Mouse (Mus musculus): ENCODE results near the gene S100a2. TPM values are rescaled to one million over a fixed set of nuclear protein-coding genes. Genes with fewer than 3 reads are reported as not detected.

The S100a2 gene
- total RNA-seq, 2 experiments from 2014 or later: not detected

Other genes with a start within 250 kb of the S100a2 start
- gene Slc27a3, start 200.3 kb upstream of the S100a2 start, total RNA-seq (2021): 1 to 10 TPM; 1.9 to 2.3 TPM
- 10 to 100 TPM; 15.7 to 17.7 TPM for gene Ints3, start 156.6 kb upstream of the S100a2 start, total RNA-seq (2021)
- 10 to 100 TPM; 14.9 to 15.6 TPM for gene Npr1, start 124.4 kb upstream of the S100a2 start, total RNA-seq (2021)
- gene Ilf2, start 114.1 kb upstream of the S100a2 start, total RNA-seq (2021): 10 to 100 TPM; 32.6 to 35.9 TPM
- gene Snapin, start 99.2 kb upstream of the S100a2 start, total RNA-seq (2021): 10 to 100 TPM; 57.3 to 59.6 TPM
- 100 to 1,000 TPM in 1 of 2 experiments, 10 to 100 TPM in 1; 83.3 to 100 TPM for gene Chtop, start 80.7 kb upstream of the S100a2 start, total RNA-seq (2021)
- gene S100a1, start 75.9 kb upstream of the S100a2 start, total RNA-seq (2021): 10 to 100 TPM; 53.1 to 61.0 TPM
- 10 to 100 TPM; 12.9 to 15.4 TPM for gene S100a13, start 75.8 kb upstream of the S100a2 start, total RNA-seq (2021)
- not detected for gene S100a14, start 63.4 kb upstream of the S100a2 start, total RNA-seq (2021)
- gene S100a16, start 53.0 kb upstream of the S100a2 start, total RNA-seq (2021): 100 to 1,000 TPM in 1 of 2 experiments, 10 to 100 TPM in 1; 79.5 to 106 TPM
- under 1 TPM in 1 of 2 experiments, not detected in 1; 0.45 TPM for gene S100a3, start 29.7 kb upstream of the S100a2 start, total RNA-seq (2021)
- gene Gm42674, start 11.7 kb downstream of the S100a2 start, total RNA-seq (2021): not detected
- gene S100a4, start 13.5 kb downstream of the S100a2 start, total RNA-seq (2021): 10 to 100 TPM; 11.1 to 16.5 TPM
- not detected for gene S100a5, start 18.3 kb downstream of the S100a2 start, total RNA-seq (2021)
- gene S100a6, start 22.6 kb downstream of the S100a2 start, total RNA-seq (2021): 10 to 100 TPM; 69.9 to 95.9 TPM
- gene S100a7a, start 63.8 kb downstream of the S100a2 start, total RNA-seq (2021): under 1 TPM in 1 of 2 experiments, not detected in 1; 0.16 TPM
- under 1 TPM in 1 of 2 experiments, not detected in 1; 0.71 TPM for gene S100a8, start 78.7 kb downstream of the S100a2 start, total RNA-seq (2021)
- gene S100a9, start 105.5 kb downstream of the S100a2 start, total RNA-seq (2021): under 1 TPM in 1 of 2 experiments, not detected in 1; 0.76 TPM
- gene Pglyrp4, start 136.7 kb downstream of the S100a2 start, total RNA-seq (2021): not detected
- not detected for gene Gm5849, start 187.6 kb downstream of the S100a2 start, total RNA-seq (2021)

All from gastrocnemius, postnatal 14 days (tissue).